Mouse (Mus musculus) liver, adult 2 months (tissue): Measurements from ENCODE around the gene Chek1. TPM values are rescaled to one million over a fixed set of nuclear protein-coding genes. Genes with fewer than 3 reads are reported as not detected.

Source experiments
- DNase-seq: peaks from one replicate; pipeline ENCODE4 v3.0.0-alpha.2; 2011; ENCODE audit warnings: low read depth, low spot score; ENCODE audit errors: extremely low read depth
- H3K27ac ChIP-seq: fragments of 200-500 bp; replicated peaks from 2 replicates; pipeline ENCODE4 v1.5.1; 2012; ENCODE audit warnings: low read depth, mild to moderate bottlenecking, control low read depth, inconsistent platforms, low read length; ENCODE audit not compliant: insufficient read depth
- H3K27me3 ChIP-seq: fragments of 200-500 bp; 2 replicates; pipeline ENCODE4 v1.6.1; 2012; ENCODE audit warnings: mild to moderate bottlenecking, moderate library complexity, low read length, inconsistent platforms; ENCODE audit not compliant: control insufficient read depth, insufficient read depth
- H3K36me3 ChIP-seq: fragments of 200-500 bp; 2 replicates; pipeline ENCODE4 v1.6.1; 2012; ENCODE audit warnings: low read length, inconsistent platforms; ENCODE audit not compliant: control insufficient read depth, insufficient read depth
- H3K4me1 ChIP-seq: fragments of 200-500 bp; 2 replicates; pipeline ENCODE4 v1.6.1; 2011; ENCODE audit warnings: low read length; ENCODE audit not compliant: control insufficient read depth, insufficient read depth
- H3K4me3 ChIP-seq: fragments of 200-500 bp; 2 replicates; pipeline ENCODE4 v1.5.1; 2011; ENCODE audit warnings: low read depth, mild to moderate bottlenecking, control low read depth, low read length, moderate library complexity; ENCODE audit not compliant: insufficient read depth
- H3K79me2 ChIP-seq: fragments of 200-500 bp; 2 replicates; pipeline ENCODE4 v1.6.1; 2012; ENCODE audit warnings: inconsistent platforms, mild to moderate bottlenecking, low read length, moderate library complexity; ENCODE audit not compliant: control insufficient read depth, insufficient read depth
- H3K9ac ChIP-seq: fragments of 200-500 bp; 2 replicates; pipeline ENCODE4 v1.6.1; 2012; ENCODE audit warnings: low read depth, mild to moderate bottlenecking, control low read depth, inconsistent platforms, low read length
- CTCF ChIP-seq: fragments of 200-500 bp; IDR thresholded peaks from 2 replicates; pipeline ENCODE4 v1.5.1; 2011; ENCODE audit warnings: low read depth, low read length, control low read depth
- POLR2A ChIP-seq: fragments of 200-500 bp; IDR thresholded peaks from 2 replicates; pipeline ENCODE4 v1.6.1; 2011; ENCODE audit warnings: low read length, control low read depth; ENCODE audit not compliant: insufficient read depth; ENCODE audit errors: extremely low read depth
- WGBS: fragments of 180-500 bp; shearing (Covaris S2); methylation state at CpG from one replicate; pipeline ENCODE4 v1.1.7; 2018; 5-methylcytosine and 5-hydroxymethylcytosine counted together
- polyA plus RNA-seq: library from polyadenylated mRNA; depleted of rRNA; stranded (reverse); fragments of >200 nt; gene quantifications from 2 replicates; pipeline ENCODE4 v1.2.3, GENCODE M21; 2012
- total RNA-seq: library from RNA; depleted of rRNA; stranded (reverse); fragments of >200 nt; gene quantifications from 2 replicates; pipeline ENCODE4 v1.2.3, GENCODE M21; 2014

Chek1 gene
- total and polyA plus RNA-seq, 2 experiments, result 0.16 to 0.55 TPM

DNA sequence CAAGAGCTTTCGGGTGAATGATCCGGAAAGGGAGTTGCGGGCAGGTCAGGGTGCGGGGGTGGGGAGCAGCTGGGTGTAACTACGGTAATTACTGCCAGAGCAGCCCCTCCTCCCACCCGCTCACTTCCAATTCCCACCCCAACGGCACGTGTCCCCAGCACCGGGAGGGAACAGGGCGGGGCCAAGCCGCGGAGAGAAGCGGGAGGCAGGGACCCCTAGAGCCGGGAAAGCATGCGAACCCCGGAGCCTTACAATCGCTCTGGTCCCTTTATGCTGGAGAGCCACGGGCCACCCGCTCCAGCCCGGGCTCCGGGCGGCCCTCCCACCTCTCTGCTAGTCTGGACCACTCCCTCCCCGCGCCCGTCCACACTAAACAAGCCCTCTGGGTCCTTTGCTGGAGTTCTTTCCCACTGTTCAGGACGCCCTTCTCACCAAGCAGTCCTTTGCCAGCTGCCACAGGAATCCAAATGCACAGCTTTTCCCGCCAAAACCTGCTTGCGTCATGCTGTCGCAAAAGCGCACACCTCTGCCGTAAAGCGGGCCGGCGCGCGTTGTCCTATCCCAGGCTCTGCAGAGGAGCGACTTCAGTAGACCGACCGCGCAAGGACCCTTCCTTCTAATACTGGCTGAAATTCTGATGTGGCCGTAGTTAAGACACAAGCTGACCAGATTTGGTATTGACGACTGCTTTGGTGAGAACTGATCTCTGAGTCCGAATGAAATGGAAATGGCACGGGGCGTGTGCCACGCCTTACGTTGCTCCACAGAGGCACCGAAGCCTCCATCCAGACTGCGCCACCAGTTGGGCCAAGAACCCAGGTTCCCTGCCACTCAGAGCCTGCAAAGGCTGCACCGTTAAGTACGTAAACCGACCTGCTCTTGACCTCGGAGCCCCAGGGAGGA lies 483 bp downstream of the Chek1 start:
- TF ChIP-seq POLR2A, result no peak
- TF ChIP-seq CTCF, result no peak
- DNase-seq, result peak; percentile 78
- peaks cover 2% of the 10 kb centered on the region for H3K4me1 ChIP-seq
- no peaks in the 10 kb centered on the region for H3K27me3 ChIP-seq
- WGBS, result under 1% methylated on average over 53 of the region's 53 CpGs
- peaks cover 5% of the 10 kb centered on the region; the same call in 1 of the 2 replicates for H3K36me3 ChIP-seq
- peak overlapping the region; percentile 54 for H3K9ac ChIP-seq
- peak overlapping the region; percentile 34; the same call in 1 of the 2 replicates for H3K27ac ChIP-seq
- peak overlapping the region; percentile 55 for H3K4me3 ChIP-seq
- no peaks in the 10 kb centered on the region for H3K79me2 ChIP-seq

DNA sequence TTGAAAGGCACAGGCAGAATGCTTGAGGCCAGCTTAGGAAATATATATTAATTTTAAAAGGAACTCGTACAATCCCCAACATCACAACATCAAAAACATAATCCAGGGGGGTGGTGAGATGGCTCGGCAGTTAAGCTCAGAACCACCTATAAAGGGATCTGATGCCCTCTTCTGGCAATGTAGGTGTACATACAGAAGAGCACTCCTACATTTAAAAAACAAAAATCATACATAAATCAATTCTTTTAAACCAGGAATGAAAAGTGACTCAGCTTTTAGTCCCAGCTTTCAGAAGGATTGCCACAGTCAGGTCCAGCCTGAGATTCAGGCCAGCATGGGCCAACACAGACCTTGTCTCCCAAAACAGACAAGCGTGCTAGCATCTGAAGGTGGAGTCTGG lies 10.2 kb downstream of the Chek1 start:
- Histone ChIP-seq H3K79me2 (no peaks in the 10 kb centered on the region), H3K9ac (no peak overlapping the region), H3K27me3 (no peaks in the 10 kb centered on the region), H3K36me3 (peaks cover 3% of the 10 kb centered on the region; the same call in 1 of the 2 replicates), H3K4me1 (no peaks in the 10 kb centered on the region), H3K4me3 (no peak overlapping the region), H3K27ac (no peak overlapping the region)
- no peak for DNase-seq
- 85% methylated on average over 3 of the region's 3 CpGs for WGBS
- no peak for TF ChIP-seq CTCF
- no peak for TF ChIP-seq POLR2A

DNA sequence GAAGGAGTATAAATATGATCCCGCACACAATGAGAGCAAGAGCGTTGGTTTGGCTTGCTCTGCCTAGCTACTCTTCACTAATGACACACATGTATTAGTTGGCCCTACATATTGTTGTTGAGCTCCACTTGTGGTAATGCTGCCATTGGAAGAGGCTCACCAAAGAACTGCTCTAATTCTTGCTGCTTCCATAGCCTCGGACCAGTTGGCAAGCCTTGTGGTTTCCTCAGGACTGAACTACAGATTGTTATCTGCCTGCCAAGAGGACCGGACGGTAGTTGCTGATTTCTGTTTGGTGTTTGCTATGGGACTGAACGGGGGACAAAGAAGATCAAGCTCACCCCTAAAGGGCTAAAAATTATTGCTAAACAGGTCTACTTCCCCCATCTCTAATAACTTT lies 19.6 kb downstream of the Chek1 start:
- Histone ChIP-seq H3K27me3 (no peaks in the 10 kb centered on the region), H3K79me2 (no peaks in the 10 kb centered on the region), H3K4me3 (no peak overlapping the region), H3K36me3 (peaks cover 1% of the 10 kb centered on the region; the same call in 1 of the 2 replicates), H3K9ac (no peak overlapping the region), H3K27ac (no peak overlapping the region), H3K4me1 (no peaks in the 10 kb centered on the region)
- 94% methylated on average over 6 of the region's 6 CpGs for WGBS
- TF ChIP-seq POLR2A, result no peak
- no peak for TF ChIP-seq CTCF
- DNase-seq, result no peak

DNA sequence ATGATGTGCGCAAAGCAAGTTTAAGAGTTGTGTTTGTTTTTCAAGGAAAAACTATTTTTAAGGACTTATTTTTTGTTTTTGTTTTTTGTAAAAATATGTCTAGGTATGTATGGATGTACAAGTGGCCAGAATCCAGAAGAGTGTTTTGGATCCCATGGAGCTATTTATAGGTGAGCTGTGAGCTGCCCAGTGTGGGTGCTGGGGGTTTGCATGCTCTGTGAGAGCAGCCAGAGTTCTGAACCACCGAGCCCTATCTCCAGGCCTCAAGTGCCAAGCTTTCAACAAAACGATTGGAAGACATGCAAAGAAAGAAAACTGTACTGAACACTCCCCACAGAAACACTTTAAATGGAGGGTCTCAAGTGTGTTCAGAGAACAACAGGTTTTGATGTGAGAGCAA lies 20.9 kb downstream of the Chek1 start:
- Histone ChIP-seq H3K4me3 (no peak overlapping the region), H3K4me1 (no peaks in the 10 kb centered on the region), H3K79me2 (no peaks in the 10 kb centered on the region), H3K36me3 (no peaks in the 10 kb centered on the region), H3K27ac (no peak overlapping the region), H3K9ac (no peak overlapping the region), H3K27me3 (no peaks in the 10 kb centered on the region)
- DNase-seq, result no peak
- WGBS, result 81% methylated on average over 3 of the region's 3 CpGs
- TF ChIP-seq POLR2A (no peak), CTCF (no peak)

DNA sequence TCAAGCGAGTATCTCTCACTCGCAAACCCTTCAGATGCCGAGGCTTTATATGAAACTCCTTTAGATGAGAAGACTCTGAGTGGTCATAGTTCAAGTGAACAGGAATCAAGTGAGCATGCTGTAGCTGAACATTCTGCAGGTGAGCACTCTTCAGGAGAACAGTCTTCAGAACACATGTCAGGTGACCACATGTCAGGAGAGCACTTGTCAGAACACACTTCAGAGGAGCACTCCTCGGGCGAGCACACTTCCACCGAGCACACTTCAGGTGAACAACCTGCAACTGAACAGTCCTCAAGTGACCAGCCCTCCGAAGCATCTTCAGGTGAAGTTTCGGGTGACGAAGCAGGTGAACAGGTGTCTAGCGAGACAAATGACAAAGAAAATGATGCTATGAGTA lies 32.6 kb downstream of the Chek1 start:
- no peaks in the 10 kb centered on the region for H3K36me3 ChIP-seq
- no peak overlapping the region for H3K27ac ChIP-seq
- no peaks in the 10 kb centered on the region for H3K27me3 ChIP-seq
- DNase-seq, result no peak
- no peaks in the 10 kb centered on the region for H3K4me1 ChIP-seq
- H3K9ac ChIP-seq, result no peak overlapping the region
- TF ChIP-seq CTCF (no peak), POLR2A (no peak)
- no peak overlapping the region for H3K4me3 ChIP-seq
- WGBS, result 90% methylated on average over 10 of the region's 10 CpGs
- no peaks in the 10 kb centered on the region for H3K79me2 ChIP-seq

DNA sequence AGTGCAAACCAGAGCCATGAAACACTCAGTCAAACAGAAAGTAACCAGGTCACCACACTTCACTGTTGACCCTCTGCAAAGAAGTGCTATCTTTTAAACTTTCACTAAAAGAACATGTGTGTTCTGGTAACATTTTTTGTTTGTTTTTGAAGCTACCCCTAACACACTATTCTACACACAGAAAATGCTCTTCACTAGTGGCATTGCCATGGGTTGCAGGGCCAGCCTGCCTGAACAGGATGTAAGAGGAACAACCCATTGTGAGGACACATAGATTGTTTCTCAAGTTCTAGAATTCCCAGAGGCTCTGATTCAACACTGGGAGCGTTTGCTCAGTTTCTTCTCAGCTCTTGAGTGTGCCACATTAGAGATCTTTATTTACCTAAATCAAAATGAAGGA lies 33.9 kb downstream of the Chek1 start, which contains the start of gene Acrv1:
TSS of gene Acrv1 (plus strand) at position 301 of the 400 bp plus-strand sequence.
- Histone ChIP-seq H3K27me3 (no peaks in the 10 kb centered on the region), H3K4me3 (no peak within 1 kb of the TSS), H3K4me1 (no peaks in the 10 kb centered on the region), H3K9ac (no peak within 1 kb of the TSS), H3K79me2 (no peaks in the 10 kb centered on the region), H3K27ac (no peak within 1 kb of the TSS), H3K36me3 (no peaks in the 10 kb centered on the region)
- TF ChIP-seq CTCF (no peak), POLR2A (no peak)
- no peak for DNase-seq
- WGBS, result 45% methylated on average over 1 of the region's 1 CpGs
